Mouse (Mus musculus): ENCODE measurements around the gene Ccng2. TPM values are rescaled to one million over a fixed set of nuclear protein-coding genes. Genes with fewer than 3 reads are reported as not detected.

Gene Ccng2
- total RNA-seq, 2 experiments from 2014 or later: 13.0 to 20.1 TPM

Other genes starting within 250 kb of the Ccng2 start
- gene Sowahb, start 222.2 kb upstream of the Ccng2 start, total RNA-seq (2021): under 1 TPM; 0.07 to 0.08 TPM
- gene Sept11, start 173.8 kb upstream of the Ccng2 start, total RNA-seq (2021): 10 to 100 TPM; 26.9 to 27.3 TPM
- gene Ccni, start 60.8 kb upstream of the Ccng2 start, total RNA-seq (2021): 100 to 1,000 TPM; 154 to 176 TPM
- gene 2010109A12Rik, start 60.7 kb upstream of the Ccng2 start, total RNA-seq (2021): under 1 TPM; 0.41 to 0.55 TPM